In the genomic region with DNA sequence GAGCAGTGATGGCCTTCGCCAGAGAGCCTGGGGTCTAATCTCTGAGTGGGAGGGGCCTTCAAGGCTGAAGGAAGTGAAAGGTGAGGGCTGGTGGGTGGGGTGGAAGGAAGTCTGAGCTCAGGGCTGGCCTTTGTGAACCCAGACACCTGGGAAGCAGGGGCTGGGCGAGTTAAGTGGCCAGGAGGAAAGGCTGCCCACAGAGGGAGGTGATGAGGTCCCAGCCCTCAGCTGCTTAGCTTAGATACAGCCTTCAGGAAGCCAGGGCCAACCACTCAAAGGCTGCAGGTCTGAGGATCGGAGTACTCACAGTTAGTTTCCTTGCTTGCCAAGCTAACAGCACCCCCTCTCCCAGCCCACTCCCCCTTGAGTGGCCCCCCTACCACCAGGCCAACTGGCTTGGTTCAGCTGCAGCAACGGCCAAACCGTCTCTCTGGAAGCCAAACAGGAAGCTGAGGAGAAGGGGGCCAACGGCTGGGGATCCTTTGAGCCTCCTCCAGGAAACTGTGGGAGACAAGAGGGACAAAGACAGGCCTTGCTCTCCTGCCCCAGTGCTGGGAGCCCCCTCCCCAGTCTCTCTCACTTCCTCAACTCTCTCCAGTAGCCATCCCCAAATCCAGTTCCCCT, we compare ENCODE assay signal across 8 mouse cellular contexts. TPM values are rescaled to one million over a fixed set of nuclear protein-coding genes. Genes with fewer than 3 reads are reported as not detected.
DNase-seq lines count a peak whose midpoint lies in the region; ATAC-seq and TF ChIP-seq lines count a peak whose summit lies in the region.

No protein-coding gene starts in this region.

- no peak for TF ChIP-seq CTCF in brain, embryonic 14.5 days (IDR thresholded peaks at IDR 0.05; ENCODE audit: borderline replicate concordance, extremely low read depth, insufficient read depth, insufficient read length)

- H3K36me3 ChIP-seq in limb, embryonic 14.5 days (ENCODE audit: control insufficient read depth, insufficient read depth, low read length): no peaks in the 10 kb centered on the region
- H3K36me3 ChIP-seq in stomach, embryonic 14.5 days (ENCODE audit: control insufficient read depth, insufficient read depth, low read length): no peaks in the 10 kb centered on the region

- no peak overlapping the region for H3K4me2 ChIP-seq in limb, embryonic 14.5 days (replicated peaks; ENCODE audit: low read depth, low read length, severe bottlenecking)
- H3K4me2 ChIP-seq in stomach, embryonic 14.5 days (replicated peaks; ENCODE audit: low read depth, low read length): no peak overlapping the region

- ATAC-seq in limb, embryonic 14.5 days (ENCODE audit: low FRiP score, low read depth): no peak
- 0 out of 2 replicates have a peak, but pooled peaks have one; percentile 23 for ATAC-seq in stomach, embryonic 14.5 days (ENCODE audit: insufficient number of reproducible peaks, insufficient read depth, low FRiP score, low read depth)

- H3K4me1 ChIP-seq in limb, embryonic 14.5 days (ENCODE audit: control insufficient read depth, insufficient read depth, low read length): peaks cover 24% of the 10 kb centered on the region
- peaks cover 28% of the 10 kb centered on the region for H3K4me1 ChIP-seq in stomach, embryonic 14.5 days (ENCODE audit: control insufficient read depth, insufficient read depth, low read length)

- H3K27me3 ChIP-seq in limb, embryonic 14.5 days (ENCODE audit: control insufficient read depth, insufficient read depth, low read length): no peaks in the 10 kb centered on the region
- no peaks in the 10 kb centered on the region for H3K27me3 ChIP-seq in stomach, embryonic 14.5 days (ENCODE audit: control insufficient read depth, insufficient read depth, low read length)

- DNase-seq in left cerebral cortex, postnatal 4 days: peak; percentile 79
- no peak for DNase-seq in left cerebral cortex, postnatal 14 days (ENCODE audit: low spot score in 2 of 2)
- peak; percentile 59 for DNase-seq in brain, embryonic 14.5 days (ENCODE audit: low read depth)
- peak; percentile 20 to 60 for DNase-seq in gastrocnemius, postnatal 4 days (ENCODE audit: low spot score in 2 of 2)
- DNase-seq in limb, embryonic 14.5 days (ENCODE audit: low spot score): no peak
- no peak for DNase-seq in yolk sac, embryonic 10.5 days (ENCODE audit: low spot score)
- DNase-seq in left cerebral cortex, postnatal 25 days (ENCODE audit: low spot score in 2 of 2): no peak

- 0 out of 2 replicates have a peak overlapping the region, but pooled peaks have one; percentile 34 for H3K27ac ChIP-seq in limb, embryonic 14.5 days (replicated peaks; ENCODE audit: low read depth, low read length)
- H3K27ac ChIP-seq in stomach, embryonic 14.5 days (ENCODE audit: low read length): peak overlapping the region; percentile 63; the same call in 1 of the 2 replicates

- TF ChIP-seq POLR2A in brain, embryonic 14.5 days (IDR thresholded peaks at IDR 0.05; ENCODE audit: borderline replicate concordance, extremely low read depth, insufficient read depth, insufficient read length, poor library complexity, severe bottlenecking): no peak
- TF ChIP-seq POLR2A in limb, embryonic 14.5 days (IDR thresholded peaks at IDR 0.05; ENCODE audit: borderline replicate concordance, extremely low read depth, insufficient read depth, insufficient read length): no peak

- intact Hi-C loops in left cerebral cortex, postnatal 4 days (cut with DNase I): no loop called here
- intact Hi-C loops in left cerebral cortex, postnatal 14 days (cut with DNase I): no loop called here
- intact Hi-C loops in left cerebral cortex, postnatal 25 days (cut with DNase I): no loop called here

- H3K9ac ChIP-seq in limb, embryonic 14.5 days (ENCODE audit: low read depth, low read length, severe bottlenecking): 0 out of 2 replicates have a peak overlapping the region, but pooled peaks have one; percentile 13
- no peak overlapping the region; the same call in 1 of the 2 replicates for H3K9ac ChIP-seq in stomach, embryonic 14.5 days (replicated peaks; ENCODE audit: low read depth, low read length)

- WGBS in limb, embryonic 14.5 days: 28% methylated on average over 6 of the region's 6 CpGs
- whole genome bisulfite sequencing in stomach, embryonic 14.5 days: 19% methylated on average over 6 of the region's 6 CpGs

- H3K4me3 ChIP-seq in limb, embryonic 14.5 days (replicated peaks; ENCODE audit: low read length): no peak overlapping the region
- no peak overlapping the region for H3K4me3 ChIP-seq in stomach, embryonic 14.5 days (ENCODE audit: low read depth, low read length)

- H3K9me3 ChIP-seq in limb, embryonic 14.5 days (ENCODE audit: control insufficient read depth, low read length): no peaks in the 10 kb centered on the region
- no peaks in the 10 kb centered on the region for H3K9me3 ChIP-seq in stomach, embryonic 14.5 days (ENCODE audit: control insufficient read depth, low read depth, low read length)

RNA-seq across cellular contexts. Expression of gene Zfp36l2, which starts 26.4 kb away (rescaled TPM):
- total RNA-seq in left cerebral cortex, postnatal 4 days (2021): 10 to 100 TPM; 23.3 to 24.3 TPM
- 10 to 100 TPM; 16.6 to 26.1 TPM for total RNA-seq in left cerebral cortex, postnatal 14 days (2021)
- 19.9 and 24.5 TPM in 2 replicates for polyA plus RNA-seq in brain, embryonic 14.5 days (2012; rRNA removed)
- 10 to 100 TPM; 41.2 to 47.3 TPM for total RNA-seq in gastrocnemius, postnatal 4 days (2021)
- 80.1 and 113 TPM in 2 replicates for polyA plus RNA-seq in limb, embryonic 14.5 days (2012; rRNA removed)
- 30.9 and 32.6 TPM in 2 replicates for polyA plus RNA-seq in limb, embryonic 14.5 days (2014; fragmentation: Nextera tagmentation; extraction: Ambion mirVana)
- 31.2 and 33.2 TPM in 2 replicates for polyA plus RNA-seq in stomach, embryonic 14.5 days (2014; fragmentation: Nextera tagmentation; extraction: Ambion mirVana)
- total RNA-seq in left cerebral cortex, postnatal 25 days (2021): 10 to 100 TPM; 22.3 to 23.4 TPM

Comparison
In these comparisons a context has a peak if more than half of its experiments do, and no peak if none do; other contexts are left out.
1. DNase-seq: peak in left cerebral cortex, postnatal 4 days (single experiment), brain, embryonic 14.5 days (single experiment) and gastrocnemius, postnatal 4 days (2 of 2); none in left cerebral cortex, postnatal 14 days (0 of 2), limb, embryonic 14.5 days (single experiment), yolk sac, embryonic 10.5 days (single experiment) and left cerebral cortex, postnatal 25 days (0 of 2).